Comparison of ENCODE assay signal across 8 mouse cellular contexts in genomic region chr14:55824001-55824480, GRCm38 (mm10). TPM values are rescaled to one million over a fixed set of nuclear protein-coding genes. Genes with fewer than 3 reads are reported as not detected.
DNase-seq lines count a peak whose midpoint lies in the region; ATAC-seq and TF ChIP-seq lines count a peak whose summit lies in the region.

No protein-coding gene starts in this region.

- no peaks in the 10 kb centered on the region for H3K27me3 ChIP-seq in lung, postnatal 0 days (replicated peaks; ENCODE audit: insufficient read depth, low read length)
- H3K27me3 ChIP-seq in stomach, embryonic 15.5 days (replicated peaks), result no peaks in the 10 kb centered on the region

- TF ChIP-seq CTCF in lung, postnatal 0 days (IDR thresholded peaks at IDR 0.05), result no peak

- H3K4me1 ChIP-seq in lung, postnatal 0 days (ENCODE audit: insufficient read depth, low read depth, low read length), result peaks cover 3% of the 10 kb centered on the region; the same call in 1 of the 2 replicates
- H3K4me1 ChIP-seq in stomach, embryonic 15.5 days, result peaks cover 13% of the 10 kb centered on the region

- peak overlapping the region; percentile 91 for H3K4me2 ChIP-seq in lung, postnatal 0 days (replicated peaks; ENCODE audit: low read depth, low read length)
- H3K4me2 ChIP-seq in stomach, embryonic 15.5 days, result peak overlapping the region; percentile 69

- no peak for TF ChIP-seq EP300 in lung, postnatal 0 days (IDR thresholded peaks at IDR 0.05)

- H3K4me3 ChIP-seq in lung, postnatal 0 days (ENCODE audit: low read depth, low read length), result peak overlapping the region; percentile 57
- peak overlapping the region; percentile 67 for H3K4me3 ChIP-seq in stomach, embryonic 15.5 days (replicated peaks)

- DNase-seq in embryo, embryonic 10 days (ENCODE audit: low spot score), result peak; percentile 73
- no peak for DNase-seq in embryo, embryonic 9.5 days (ENCODE audit: extremely low spot score)
- peak; percentile 43 to 59 for DNase-seq in adrenal gland, postnatal 36 days
- DNase-seq in gastrocnemius, postnatal 4 days (ENCODE audit: low spot score in 2 of 2), result peak; percentile 18 to 45
- DNase-seq in kidney, adult 18-20 months, result peak; percentile 42
- peak; percentile 64 for DNase-seq in lung, postnatal 0 days (ENCODE audit: low spot score)
- DNase-seq in c-Kit-positive CD71-positive TER-119-positive erythroid progenitor cells, embryonic 14.5 days (ENCODE audit: low spot score), result no peak

- H3K36me3 ChIP-seq in lung, postnatal 0 days (ENCODE audit: insufficient read depth, low read length), result no peaks in the 10 kb centered on the region
- peaks cover 2% of the 10 kb centered on the region; the same call in 1 of the 2 replicates for H3K36me3 ChIP-seq in stomach, embryonic 15.5 days

- 2% methylated on average over 10 of the region's 10 CpGs for WGBS in lung, postnatal 0 days
- 5% methylated on average over 10 of the region's 10 CpGs for WGBS in stomach, embryonic 15.5 days

- peak overlapping the region; percentile 98 for H3K27ac ChIP-seq in lung, postnatal 0 days (ENCODE audit: low read length)
- H3K27ac ChIP-seq in stomach, embryonic 15.5 days, result peak overlapping the region; percentile 97

- peak overlapping the region; percentile 76 for H3K9ac ChIP-seq in lung, postnatal 0 days (replicated peaks; ENCODE audit: low read depth)
- peak overlapping the region; percentile 24; the same call in 1 of the 2 replicates for H3K9ac ChIP-seq in stomach, embryonic 15.5 days

- peak; percentile 12; the same call in 1 of the 2 replicates for ATAC-seq in lung, postnatal 0 days
- ATAC-seq in stomach, embryonic 15.5 days (ENCODE audit: insufficient read depth, low FRiP score, low read depth), result no peak

- no peaks in the 10 kb centered on the region for H3K9me3 ChIP-seq in lung, postnatal 0 days (ENCODE audit: low read length)
- H3K9me3 ChIP-seq in stomach, embryonic 15.5 days, result no peaks in the 10 kb centered on the region

RNA-seq across cellular contexts. Expression of gene Nfatc4, which starts 1.1 kb away (rescaled TPM):
- total RNA-seq in adrenal gland, postnatal 36 days (2021), result 10 to 100 TPM; 19.2 to 26.0 TPM
- total RNA-seq in gastrocnemius, postnatal 4 days (2021), result 10 to 100 TPM; 23.0 to 26.0 TPM
- 17.1 and 18.1 TPM in 2 replicates for polyA plus RNA-seq in lung, postnatal 0 days (2015; fragmentation: Nextera tagmentation; extraction: Ambion mirVana)
- polyA plus RNA-seq in stomach, embryonic 15.5 days (2015; fragmentation: Nextera tagmentation; extraction: Ambion mirVana), result 35.5 and 40.9 TPM in 2 replicates

RNA-seq across cellular contexts. Expression of gene Nynrin, which starts 29.8 kb away (rescaled TPM):
- total RNA-seq in adrenal gland, postnatal 36 days (2021), result 10 to 100 TPM in 1 of 2 experiments, 1 to 10 TPM in 1; 9.4 to 10.7 TPM
- 10 to 100 TPM; 27.5 to 33.0 TPM for total RNA-seq in gastrocnemius, postnatal 4 days (2021)
- polyA plus RNA-seq in lung, postnatal 0 days (2015; fragmentation: Nextera tagmentation; extraction: Ambion mirVana), result 4.2 and 4.7 TPM in 2 replicates
- 15.4 and 18.5 TPM in 2 replicates for polyA plus RNA-seq in stomach, embryonic 15.5 days (2015; fragmentation: Nextera tagmentation; extraction: Ambion mirVana)

RNA-seq across cellular contexts. Expression of gene Ripk3, which starts 35.4 kb away (rescaled TPM):
- total RNA-seq in adrenal gland, postnatal 36 days (2021), result 1 to 10 TPM; 4.5 to 5.3 TPM
- 10 to 100 TPM in 1 of 2 experiments, 1 to 10 TPM in 1; 9.4 to 10.7 TPM for total RNA-seq in gastrocnemius, postnatal 4 days (2021)
- polyA plus RNA-seq in lung, postnatal 0 days (2015; fragmentation: Nextera tagmentation; extraction: Ambion mirVana), result 16.2 and 24.2 TPM in 2 replicates
- polyA plus RNA-seq in stomach, embryonic 15.5 days (2015; fragmentation: Nextera tagmentation; extraction: Ambion mirVana), result 32.0 and 36.9 TPM in 2 replicates

RNA-seq across cellular contexts. Expression of gene Adcy4, which starts 40.1 kb away (rescaled TPM):
- total RNA-seq in adrenal gland, postnatal 36 days (2021), result 10 to 100 TPM in 1 of 2 experiments, 1 to 10 TPM in 1; 6.7 to 13.8 TPM
- 10 to 100 TPM in 1 of 2 experiments, 1 to 10 TPM in 1; 9.2 to 11.3 TPM for total RNA-seq in gastrocnemius, postnatal 4 days (2021)
- polyA plus RNA-seq in lung, postnatal 0 days (2015; fragmentation: Nextera tagmentation; extraction: Ambion mirVana), result 29.3 and 33.3 TPM in 2 replicates
- 6.3 and 8.0 TPM in 2 replicates for polyA plus RNA-seq in stomach, embryonic 15.5 days (2015; fragmentation: Nextera tagmentation; extraction: Ambion mirVana)

RNA-seq across cellular contexts. Expression of gene Ltb4r1, which starts 58.3 kb away (rescaled TPM):
- under 1 TPM; 0.66 to 0.79 TPM for total RNA-seq in adrenal gland, postnatal 36 days (2021)
- total RNA-seq in gastrocnemius, postnatal 4 days (2021), result under 1 TPM; 0.49 to 0.64 TPM
- polyA plus RNA-seq in lung, postnatal 0 days (2015; fragmentation: Nextera tagmentation; extraction: Ambion mirVana), result 4.1 and 4.6 TPM in 2 replicates
- polyA plus RNA-seq in stomach, embryonic 15.5 days (2015; fragmentation: Nextera tagmentation; extraction: Ambion mirVana), result 3.8 and 4.7 TPM in 2 replicates

Comparison
In these comparisons a context has a peak if more than half of its experiments do, and no peak if none do; other contexts are left out.
1. DNase-seq: peak in embryo, embryonic 10 days (single experiment), adrenal gland, postnatal 36 days (2 of 2), gastrocnemius, postnatal 4 days (2 of 2), kidney, adult 18-20 months (single experiment) and lung, postnatal 0 days (single experiment); none in embryo, embryonic 9.5 days (single experiment) and c-Kit-positive CD71-positive TER-119-positive erythroid progenitor cells, embryonic 14.5 days (single experiment).